Mouse (Mus musculus): ENCODE measurements around the gene Map4.
A peak's percentile ranks its signal among the peaks of the same experiment; 100 is the strongest.

DNA sequence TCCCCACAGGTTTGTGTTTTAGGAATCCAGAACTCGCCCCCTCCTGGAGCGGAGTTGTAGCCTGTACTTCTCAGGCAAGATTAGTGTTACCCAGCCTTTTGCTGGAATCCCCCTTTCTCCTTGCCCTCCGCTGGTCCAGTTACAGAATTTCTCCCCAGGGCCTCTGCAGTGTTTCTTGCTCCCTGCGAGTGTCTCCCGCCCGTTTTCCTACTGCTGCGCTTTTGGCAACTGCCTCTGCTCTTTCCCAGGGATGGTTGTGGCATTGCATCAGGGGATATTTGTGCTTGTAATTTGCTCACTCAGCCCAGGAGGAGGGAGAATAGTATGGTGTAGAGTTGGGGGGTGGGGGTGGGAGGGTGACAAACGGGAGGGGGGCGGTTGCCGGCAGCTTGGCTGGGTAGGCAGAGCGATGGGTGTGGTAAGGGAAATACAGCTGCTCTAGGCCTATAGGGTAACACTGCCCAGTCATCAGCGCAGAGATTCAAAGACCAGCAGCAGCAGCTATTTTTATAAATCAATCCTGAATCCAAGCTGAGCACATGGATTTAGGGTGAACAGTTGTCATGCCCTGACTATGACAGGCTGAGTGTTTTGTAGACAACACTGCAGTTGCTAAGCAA, 1.6 kb downstream of the Map4 start:
- TF ChIP-seq CTCF (IDR thresholded peaks at IDR 0.05; ENCODE audit: low read depth) (peak; percentile 30), EP300 (optimal IDR thresholded peaks at IDR 0.05) (no peak)

All from stomach, postnatal 0 days (tissue).